Mouse (Mus musculus) heart, postnatal 0 days (tissue): ENCODE measurements at regions not wholly inside any gene's neighbourhood (a gene's known extent, or its start where the extent isn't known, plus 50 kb on each side); places are given as distances from the start of the nearest gene placed in this dataset.

Experiments used
- CTCF ChIP-seq: IDR thresholded peaks from 2 replicates; pipeline ENCODE4 v1.5.1; 2016; ENCODE audit warnings: antibody characterized with exemption, control low read depth, low read depth
- EP300 ChIP-seq: IDR thresholded peaks from 2 replicates; pipeline ENCODE4 v1.6.1; 2016; ENCODE audit warnings: antibody characterized with exemption, low read depth

DNA sequence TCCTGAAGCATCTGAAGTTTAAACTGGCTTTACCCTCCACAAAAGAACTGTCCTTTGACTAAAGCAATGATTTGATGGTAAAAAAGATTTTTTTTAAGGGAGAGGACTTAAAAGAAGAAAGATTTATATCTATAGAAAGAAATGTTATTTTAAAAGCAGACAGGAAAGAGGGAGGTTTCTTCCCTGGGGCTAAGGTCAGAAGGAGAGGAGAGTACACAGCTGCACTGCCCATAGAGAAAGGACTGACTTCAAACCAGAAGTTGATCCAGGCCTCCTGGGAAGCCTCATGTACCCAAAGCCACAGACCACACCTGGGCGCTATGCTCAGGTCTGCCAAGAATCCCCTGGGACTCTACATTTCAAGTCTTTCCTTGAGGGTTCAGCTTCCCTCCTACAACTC, 83.1 kb downstream of the Tpbg start:
- TF ChIP-seq CTCF (no peak), EP300 (no peak)
